Mouse (Mus musculus): Measurements from ENCODE around the gene Lrrc74a. TPM values are rescaled to one million over a fixed set of nuclear protein-coding genes. Genes with fewer than 3 reads are reported as not detected.

Lrrc74a gene
- total RNA-seq, 2 experiments from 2014 or later: not detected

- DNase-seq (ENCODE audit: low spot score in 2 of 2): no peak
Observed at GRCm38 (mm10) chr12:86781654-86782202, 47.6 kb downstream of the Lrrc74a start.

- DNase-seq (ENCODE audit: low spot score in 2 of 2): no peak
Observed at GRCm38 (mm10) chr12:86786149-86787019, 52.2 kb downstream of the Lrrc74a start.

GRCm38 (mm10) chr12:86787020-86787553, 52.9 kb downstream of the Lrrc74a start:
- DNase-seq (ENCODE audit: low spot score in 2 of 2): no peak

- DNase-seq (ENCODE audit: low spot score in 2 of 2): no peak
Observed at GRCm38 (mm10) chr12:86790100-86790848, 56.1 kb downstream of the Lrrc74a start.

- peak in 1 of 2 experiments; percentile 68 for DNase-seq (ENCODE audit: low spot score in 2 of 2)
Observed at GRCm38 (mm10) chr12:86790849-86791127, 56.6 kb downstream of the Lrrc74a start.

- DNase-seq (ENCODE audit: low spot score in 2 of 2): no peak
Observed at GRCm38 (mm10) chr12:86791987-86792386, 57.8 kb downstream of the Lrrc74a start.

- peak in 1 of 2 experiments; percentile 64 for DNase-seq (ENCODE audit: low spot score in 2 of 2)
Observed at GRCm38 (mm10) chr12:86793830-86794229, 59.7 kb downstream of the Lrrc74a start.

- DNase-seq (ENCODE audit: low spot score in 2 of 2): no peak
Observed at GRCm38 (mm10) chr12:86794331-86794730, 60.2 kb downstream of the Lrrc74a start.

- DNase-seq (ENCODE audit: low spot score in 2 of 2): no peak
Observed at GRCm38 (mm10) chr12:86795076-86795837, 61.1 kb downstream of the Lrrc74a start.

GRCm38 (mm10) chr12:86795838-86796232, 61.7 kb downstream of the Lrrc74a start:
- peak; percentile 54 to 78 for DNase-seq (ENCODE audit: low spot score in 2 of 2)

- DNase-seq (ENCODE audit: low spot score in 2 of 2): no peak
Observed at GRCm38 (mm10) chr12:86796351-86796750, 62.2 kb downstream of the Lrrc74a start.

GRCm38 (mm10) chr12:86797771-86798170, 63.6 kb downstream of the Lrrc74a start:
- DNase-seq (ENCODE audit: low spot score in 2 of 2): no peak

- DNase-seq (ENCODE audit: low spot score in 2 of 2): peak; percentile 75 to 87
Observed at GRCm38 (mm10) chr12:86798773-86799540, 64.8 kb downstream of the Lrrc74a start.

- DNase-seq (ENCODE audit: low spot score in 2 of 2): no peak
Observed at GRCm38 (mm10) chr12:86799786-86800185, 65.6 kb downstream of the Lrrc74a start.

- DNase-seq (ENCODE audit: low spot score in 2 of 2): no peak
Observed at GRCm38 (mm10) chr12:86800336-86800735, 66.2 kb downstream of the Lrrc74a start.

- DNase-seq (ENCODE audit: low spot score in 2 of 2): peak in 1 of 2 experiments; percentile 77
Observed at GRCm38 (mm10) chr12:86800765-86801147, 66.6 kb downstream of the Lrrc74a start.

GRCm38 (mm10) chr12:86801148-86802004, 67.2 kb downstream of the Lrrc74a start:
- DNase-seq (ENCODE audit: low spot score in 2 of 2): peak; percentile 98

- DNase-seq (ENCODE audit: low spot score in 2 of 2): peak in 1 of 2 experiments; percentile 72
Observed at GRCm38 (mm10) chr12:86802005-86802671, 68.0 kb downstream of the Lrrc74a start.

- DNase-seq (ENCODE audit: low spot score in 2 of 2): no peak
Observed at GRCm38 (mm10) chr12:86802899-86803298, 68.7 kb downstream of the Lrrc74a start.

Measured in gastrocnemius, postnatal 4 days (tissue).